Mouse (Mus musculus): ENCODE data around the gene Timm10b.

Gene Timm10b

GRCm38 (mm10) chr7:105641936-105642335, 2.1 kb downstream of the Timm10b start:
- DNase-seq: no peak

GRCm38 (mm10) chr7:105650639-105651435, 11.0 kb downstream of the Timm10b start, which contains the start of gene Dnhd1:
Gene Dnhd1, plus strand, starts transcription at chr7:105650827.
- DNase-seq: peak; percentile 84

GRCm38 (mm10) chr7:105685541-105686197, 45.8 kb downstream of the Timm10b start:
- DNase-seq: peak; percentile 24

GRCm38 (mm10) chr7:105690875-105691274, 51.0 kb downstream of the Timm10b start:
- no peak for DNase-seq

Measured in embryo, embryonic 11 days (tissue).